Mouse (Mus musculus): ENCODE measurements around the gene 2900011O08Rik. TPM values are rescaled to one million over a fixed set of nuclear protein-coding genes. Genes with fewer than 3 reads are reported as not detected.
"Not testable (repeated sequence)": the region's sequence is repeated elsewhere in the genome, so short reads cannot be mapped to it uniquely, and the experiment has no call there.

The 2900011O08Rik gene
- total RNA-seq, 2 experiments from 2014 or later = 0.11 TPM; not detected in 1

DNA sequence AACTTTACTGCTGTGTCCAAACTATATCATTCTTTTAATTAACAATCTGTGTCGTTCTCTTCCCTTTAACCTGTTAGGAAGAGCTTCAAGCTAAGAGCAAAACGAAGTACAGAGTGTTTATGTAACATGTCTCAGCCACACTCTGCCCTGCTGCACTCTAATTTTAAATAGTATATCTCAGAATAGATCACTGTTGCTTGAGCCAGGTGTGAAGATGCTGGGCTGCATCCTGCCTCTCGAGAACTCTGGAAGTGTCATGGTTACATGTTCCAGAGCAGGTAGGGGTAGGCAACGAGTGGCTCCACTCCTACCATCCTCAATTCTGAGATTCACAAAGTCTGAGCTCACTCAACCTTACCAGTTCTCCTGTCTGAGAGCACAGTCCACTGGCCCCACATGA is 70.3 kb downstream of the 2900011O08Rik start:
- intact Hi-C loops (cut with DNase I; ENCODE audit: low total_unique reads) = no loop called here
- no peak for DNase-seq

DNA sequence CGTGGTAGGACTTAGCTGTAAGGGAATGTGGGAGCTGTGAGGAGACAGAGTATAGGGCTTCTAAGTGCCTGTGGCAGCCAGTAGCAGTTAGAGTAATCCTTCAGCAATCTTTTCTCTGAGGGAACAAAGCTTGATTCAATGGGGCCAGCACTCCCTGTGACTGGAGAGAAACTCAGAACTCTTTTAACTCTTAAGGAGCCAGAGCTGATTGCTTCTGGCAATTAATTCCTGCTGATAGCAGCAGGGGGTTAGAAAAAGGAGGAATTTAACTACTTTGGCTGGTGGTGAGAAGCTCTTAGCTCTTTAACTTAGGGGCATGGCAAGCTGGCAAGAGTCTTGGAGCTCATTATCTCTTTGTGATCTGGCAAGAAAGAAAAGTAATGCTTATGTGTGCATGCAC is 72.1 kb downstream of the 2900011O08Rik start:
- intact Hi-C loops (cut with DNase I; ENCODE audit: low total_unique reads) = no loop called here
- DNase-seq = no peak

DNA sequence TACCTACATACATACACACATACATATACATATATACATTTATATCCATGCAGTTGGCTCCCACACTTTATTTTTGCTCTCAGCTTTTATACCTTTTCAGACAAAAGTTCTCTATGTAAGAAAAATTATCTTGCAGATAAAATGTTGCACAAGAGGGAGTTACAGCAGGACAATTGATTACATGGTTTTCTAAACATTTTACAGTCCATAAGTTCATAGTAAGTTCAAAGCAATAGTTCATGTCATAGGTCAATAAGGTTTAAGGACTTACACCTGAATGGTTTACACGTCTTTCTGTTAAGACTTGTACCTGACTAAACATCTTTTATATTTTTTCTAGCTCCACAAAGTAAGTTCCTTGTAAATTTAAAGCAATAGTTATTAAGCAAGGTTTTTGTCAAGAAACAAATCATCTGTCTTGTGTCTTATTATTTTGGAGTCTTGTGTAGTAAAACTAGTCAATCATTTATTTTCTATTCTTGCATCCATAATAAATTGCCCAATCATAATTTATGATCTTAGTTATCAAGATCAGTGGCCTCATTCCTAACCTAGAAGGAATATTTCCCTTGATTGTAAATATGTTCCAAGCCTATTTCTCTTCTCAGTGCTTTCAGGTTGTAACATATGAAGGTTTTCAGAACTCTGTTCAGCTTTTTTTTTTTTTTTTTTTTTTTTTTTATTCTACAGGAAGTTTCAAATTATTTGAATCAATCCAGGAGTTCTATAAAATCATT is 72.9 kb downstream of the 2900011O08Rik start:
- intact Hi-C loops (cut with DNase I; ENCODE audit: low total_unique reads) = no loop called here
- no peak for DNase-seq

DNA sequence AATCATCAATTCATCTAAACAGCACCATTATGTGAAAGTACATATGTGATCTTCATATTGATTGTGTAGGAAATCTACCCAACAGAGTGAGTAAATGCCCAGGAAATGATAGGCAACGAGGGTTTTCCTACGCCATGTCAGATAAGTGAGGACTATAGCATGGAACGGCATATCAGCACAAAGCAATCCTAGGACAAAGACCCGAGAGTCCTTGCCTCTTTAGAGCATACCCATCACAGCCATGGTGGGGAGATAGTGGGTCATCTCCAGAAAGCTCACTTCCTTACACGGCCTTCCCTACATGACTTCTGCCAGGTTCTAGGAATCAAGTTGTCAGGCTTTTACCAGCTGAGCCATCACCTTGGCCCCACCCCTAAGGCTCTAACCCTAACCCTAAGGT is 73.5 kb downstream of the 2900011O08Rik start:
- intact Hi-C loops (cut with DNase I; ENCODE audit: low total_unique reads) = no loop called here
- no peak for DNase-seq

- intact Hi-C loops (cut with DNase I; ENCODE audit: low total_unique reads); DNase-seq: not testable (repeated sequence)
These were observed 80.2 kb downstream of the 2900011O08Rik start for GRCm38 (mm10) chr16:14066571-14066970.

GRCm38 (mm10) chr16:14068701-14069100 is 82.3 kb downstream of the 2900011O08Rik start:
- DNase-seq; intact Hi-C loops (cut with DNase I; ENCODE audit: low total_unique reads): not testable (repeated sequence)

- intact Hi-C loops (cut with DNase I; ENCODE audit: low total_unique reads) = no loop called here
- no peak for DNase-seq
These were observed 84.2 kb downstream of the 2900011O08Rik start for GRCm38 (mm10) chr16:14070471-14071169.

DNA sequence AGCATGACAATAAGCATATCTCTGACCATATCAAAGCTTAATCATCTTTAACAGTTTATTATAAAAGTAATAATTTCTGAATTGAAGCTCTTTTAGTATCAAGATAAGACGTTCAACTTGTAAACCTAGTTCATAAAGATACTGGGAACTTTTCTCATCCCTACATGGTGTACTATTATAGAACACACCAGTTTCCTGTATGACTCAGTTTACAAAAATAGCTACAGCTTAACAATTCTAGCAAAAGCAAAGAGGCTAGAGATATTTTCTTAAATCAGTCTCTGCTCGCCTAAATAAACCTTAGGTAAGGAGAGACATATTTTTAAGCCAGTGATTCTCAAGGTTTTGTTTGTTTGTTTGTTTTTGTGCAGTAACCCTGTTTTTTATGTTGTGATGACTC is 96.5 kb downstream of the 2900011O08Rik start:
- no peak for DNase-seq
- intact Hi-C loops (cut with DNase I; ENCODE audit: low total_unique reads) = no loop called here

GRCm38 (mm10) chr16:14088249-14088648 is 101.8 kb downstream of the 2900011O08Rik start:
- no peak for DNase-seq

DNA sequence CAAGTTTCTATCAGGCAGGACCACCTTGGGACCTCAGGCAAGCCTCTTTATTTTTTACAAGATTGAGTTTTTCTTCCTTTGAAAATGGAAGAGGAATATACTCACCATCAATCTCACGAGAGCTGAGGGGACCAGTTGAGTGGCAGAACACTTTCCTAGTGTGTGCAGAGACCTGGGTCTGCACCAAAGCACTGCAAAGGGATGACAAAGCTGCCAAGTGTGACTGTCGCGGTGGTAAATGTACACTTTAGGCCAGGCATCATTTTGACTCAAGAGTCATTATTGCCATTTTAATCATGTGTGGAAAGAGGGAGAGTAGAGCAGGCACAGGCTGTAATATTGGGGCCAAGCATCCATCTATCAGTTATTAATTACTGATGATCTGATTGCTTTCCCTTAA is 102.9 kb downstream of the 2900011O08Rik start:
- intact Hi-C loops (cut with DNase I; ENCODE audit: low total_unique reads) = no loop called here
- no peak for DNase-seq

More at GRCm38 (mm10) chr16:14088249-14088648, 101.8 kb downstream of the 2900011O08Rik start:
- intact Hi-C loops (cut with DNase I; ENCODE audit: low total_unique reads) = no loop called here

GRCm38 (mm10) chr16:14091771-14092170 is 105.4 kb downstream of the 2900011O08Rik start:
- no peak for DNase-seq
- intact Hi-C loops (cut with DNase I; ENCODE audit: low total_unique reads) = loop anchor here (2.0 kb wide), 1 partner anchor 39 kb away; no protein-coding TSS in a partner anchor

- intact Hi-C loops (cut with DNase I; ENCODE audit: low total_unique reads) = no loop called here
- DNase-seq = no peak
These were observed 119.5 kb downstream of the 2900011O08Rik start for GRCm38 (mm10) chr16:14105891-14106290.

DNA sequence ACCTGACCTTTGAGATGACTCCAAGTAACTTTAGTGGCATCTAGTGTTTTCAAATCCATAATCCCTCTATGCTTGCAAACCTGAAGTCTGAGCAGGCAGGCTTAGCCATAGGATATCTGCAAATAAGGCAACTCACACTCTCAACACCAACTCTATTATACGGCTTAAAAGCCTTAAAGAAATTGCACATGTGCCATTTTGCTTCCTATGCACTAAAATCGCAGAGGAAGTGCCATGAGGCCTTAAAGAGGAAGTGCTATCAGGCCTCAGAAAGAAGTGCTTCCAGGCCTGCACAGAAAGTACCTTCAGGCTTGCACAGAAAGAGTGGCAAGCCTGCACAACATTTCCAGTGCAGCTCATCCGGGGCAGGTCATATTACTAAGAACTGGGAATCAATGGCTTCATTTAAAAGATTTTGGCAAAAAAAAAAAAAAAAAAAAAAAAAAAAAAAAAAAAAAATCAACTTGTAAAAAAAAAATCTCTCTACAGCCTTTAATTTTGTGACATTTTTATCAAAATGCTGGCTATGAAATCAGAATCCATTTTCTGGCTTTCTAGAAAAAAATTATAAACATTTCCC is 123.3 kb downstream of the 2900011O08Rik start:
- intact Hi-C loops (cut with DNase I; ENCODE audit: low total_unique reads) = no loop called here
- no peak for DNase-seq

DNA sequence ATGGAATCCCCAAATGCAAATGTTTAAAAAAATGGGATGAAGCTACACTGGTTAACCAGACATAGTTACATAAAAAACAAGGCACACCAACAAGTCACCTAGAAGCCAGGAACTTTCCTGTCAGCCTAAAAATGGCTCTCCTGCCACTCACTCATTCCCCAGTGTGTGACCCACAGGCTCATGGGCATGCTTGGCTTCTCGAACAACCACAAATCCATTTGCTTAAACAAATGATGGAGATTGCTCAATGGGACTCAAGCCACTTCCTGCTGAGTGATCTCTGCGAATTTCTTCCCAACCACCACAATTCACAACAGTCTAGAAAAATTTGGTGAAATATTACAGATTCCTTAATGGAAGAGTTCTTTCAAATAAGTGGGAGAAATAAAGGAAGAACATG is 124.5 kb downstream of the 2900011O08Rik start:
- DNase-seq = no peak
- intact Hi-C loops (cut with DNase I; ENCODE audit: low total_unique reads) = no loop called here

GRCm38 (mm10) chr16:14112133-14112532 is 125.7 kb downstream of the 2900011O08Rik start:
- intact Hi-C loops (cut with DNase I; ENCODE audit: low total_unique reads) = no loop called here
- DNase-seq = no peak

DNA sequence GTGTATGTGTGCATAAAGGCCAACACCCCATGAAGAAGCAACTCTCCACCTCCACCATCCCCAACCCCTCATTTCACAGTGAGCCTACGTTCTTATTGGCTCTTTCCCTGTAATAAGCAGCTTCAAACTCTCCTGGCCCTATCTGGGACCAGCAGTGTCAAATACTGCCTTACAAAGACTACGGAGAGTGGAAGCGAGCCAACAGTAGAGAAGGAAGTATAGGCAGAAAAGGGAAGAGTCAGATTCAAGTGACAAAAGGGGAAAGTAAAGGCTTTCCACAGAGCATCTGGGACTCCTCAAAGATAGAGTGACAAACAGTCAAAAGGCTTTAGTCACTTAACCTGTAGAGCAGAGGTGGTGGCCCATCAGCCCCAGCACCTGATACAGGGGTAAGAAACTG is 126.3 kb downstream of the 2900011O08Rik start:
- no peak for DNase-seq
- intact Hi-C loops (cut with DNase I; ENCODE audit: low total_unique reads) = no loop called here

DNA sequence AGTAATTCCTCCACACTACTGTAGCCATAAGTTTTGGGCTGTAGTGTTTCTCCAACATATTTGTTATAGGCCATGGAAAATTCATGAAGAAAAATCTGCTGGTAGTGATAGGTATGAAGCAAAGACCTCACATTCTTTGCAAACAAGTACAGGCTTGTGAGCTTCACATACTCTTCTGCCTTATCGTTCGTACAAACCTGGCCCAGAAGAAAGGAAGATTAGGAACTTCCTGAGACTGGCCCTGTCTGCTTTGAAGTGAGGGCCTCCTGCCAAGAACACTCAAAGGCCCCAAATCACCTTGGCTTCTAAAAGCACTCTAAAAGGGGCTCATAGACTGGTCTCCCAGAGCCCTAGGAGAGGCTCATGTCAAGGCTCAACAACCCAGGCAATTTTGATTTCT is 130.9 kb downstream of the 2900011O08Rik start:
- intact Hi-C loops (cut with DNase I; ENCODE audit: low total_unique reads) = no loop called here
- DNase-seq = no peak

DNA sequence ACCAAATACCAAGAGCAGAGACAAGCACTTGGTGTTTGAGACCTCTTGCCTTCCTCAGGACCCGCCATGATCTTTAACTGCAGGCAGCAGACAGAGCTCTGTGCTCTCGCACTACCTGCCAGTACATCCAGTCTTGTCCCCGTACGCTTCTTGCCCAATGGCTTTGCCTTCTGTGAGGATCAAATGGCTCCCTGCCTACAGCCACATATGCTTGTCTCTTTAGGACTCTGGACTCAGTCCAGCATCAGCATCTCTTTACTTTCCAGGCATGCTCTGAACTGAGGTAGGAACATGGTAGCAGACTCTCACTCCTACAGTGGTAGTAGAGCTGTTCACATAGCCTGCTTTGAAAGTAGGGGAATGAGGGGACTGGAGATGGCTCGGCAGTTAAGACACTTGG is 134.5 kb downstream of the 2900011O08Rik start:
- no peak for DNase-seq
- intact Hi-C loops (cut with DNase I; ENCODE audit: low total_unique reads) = no loop called here

- DNase-seq = no peak
- intact Hi-C loops (cut with DNase I; ENCODE audit: low total_unique reads) = no loop called here
These were observed 135.2 kb downstream of the 2900011O08Rik start for GRCm38 (mm10) chr16:14121563-14121962.

DNA sequence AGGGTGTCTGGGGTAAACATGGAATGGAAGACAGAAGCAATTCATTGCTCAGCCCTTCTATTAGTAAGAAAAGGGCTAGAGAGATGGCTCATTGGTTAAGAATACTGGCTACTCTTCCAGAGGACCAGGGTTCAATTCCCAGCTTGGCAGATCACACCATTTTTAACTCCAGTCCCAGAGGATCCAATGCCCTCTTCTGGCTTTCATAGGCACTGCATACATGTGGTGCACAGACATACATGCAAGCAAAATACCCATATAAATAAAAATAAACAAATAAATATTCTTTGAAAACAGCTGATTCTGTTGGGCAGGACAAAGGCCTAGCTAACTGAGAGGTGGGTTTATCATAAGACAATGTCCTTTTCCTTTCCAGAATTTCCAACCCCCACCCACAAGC is 136.2 kb downstream of the 2900011O08Rik start:
- no peak for DNase-seq
- intact Hi-C loops (cut with DNase I; ENCODE audit: low total_unique reads) = no loop called here

- intact Hi-C loops (cut with DNase I; ENCODE audit: low total_unique reads) = no loop called here
- no peak for DNase-seq
These were observed 137.5 kb downstream of the 2900011O08Rik start for GRCm38 (mm10) chr16:14123901-14124300.

Measured in gastrocnemius, postnatal 14 days (tissue).